Mouse (Mus musculus) thymus, adult 2 months (tissue): ENCODE measurements around the gene Fkbp1b.

Source experiments
- CTCF ChIP-seq: fragments of 200-500 bp; IDR thresholded peaks from 2 replicates; pipeline ENCODE4 v1.5.1; 2012; ENCODE audit warnings: mild to moderate bottlenecking, control low read depth, low read length, moderate library complexity, borderline replicate concordance; ENCODE audit not compliant: control insufficient read depth, poor library complexity, insufficient read depth; ENCODE audit errors: extremely low read depth
- POLR2A ChIP-seq: fragments of 200-500 bp; IDR thresholded peaks from 2 replicates; pipeline ENCODE4 v1.6.1; 2012; ENCODE audit warnings: mild to moderate bottlenecking, low read length, control low read depth, moderate library complexity; ENCODE audit not compliant: control insufficient read depth, poor library complexity, insufficient read depth; ENCODE audit errors: extremely low read depth

DNA sequence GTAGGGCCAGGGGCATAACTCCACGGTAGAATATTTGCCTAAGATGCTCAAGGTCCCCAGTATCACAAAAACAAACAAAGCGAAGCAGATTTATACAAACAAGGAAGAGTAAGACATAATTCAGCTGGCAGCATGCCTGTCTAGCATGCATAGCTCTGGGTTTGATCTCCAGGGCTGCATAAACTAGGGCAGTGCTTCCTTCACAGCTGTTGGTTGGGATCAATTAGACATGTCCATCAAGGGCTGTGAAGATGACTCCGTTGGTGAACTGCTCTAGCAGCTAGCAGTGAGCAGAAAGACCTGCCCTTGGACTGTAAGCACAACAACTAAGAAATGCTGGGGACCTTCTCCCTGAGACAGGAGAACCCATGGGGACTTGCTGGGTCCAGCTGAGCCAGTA, 29.7 kb downstream of the Fkbp1b start:
- TF ChIP-seq POLR2A (no peak), CTCF (no peak)
